Mouse (Mus musculus) spleen, adult 2 months (tissue): Measurements from ENCODE around the gene Zfp184.

Experiments used
- CTCF ChIP-seq: fragments of 200-500 bp; IDR thresholded peaks from 2 replicates; pipeline ENCODE4 v1.5.1; 2011; ENCODE audit warnings: mild to moderate bottlenecking, inconsistent platforms; ENCODE audit not compliant: insufficient read depth, insufficient read length, insufficient replicate concordance; ENCODE audit errors: extremely low read depth
- POLR2A ChIP-seq: fragments of 200-500 bp; IDR thresholded peaks from 2 replicates; pipeline ENCODE4 v1.6.1; 2011; ENCODE audit warnings: low read depth, low read length, inconsistent platforms

- TF ChIP-seq CTCF: no peak
- TF ChIP-seq POLR2A: no peak
Observed at GRCm38 (mm10) chr13:21994896-21995295, 50.0 kb downstream of the Zfp184 start.
